Mouse (Mus musculus) liver, postnatal 0 days (tissue): ENCODE results near the gene Pex16.

Experiments used
- CTCF ChIP-seq: sonication (generic); IDR thresholded peaks from 2 replicates; pipeline ENCODE4 v1.5.1; 2016; ENCODE audit warnings: antibody characterized with exemption, low read depth
- EP300 ChIP-seq: IDR thresholded peaks from 2 replicates; pipeline ENCODE4 v1.6.1; 2016; ENCODE audit warnings: antibody characterized with exemption, low read depth, mild to moderate bottlenecking

GRCm38 (mm10) chr2:92371971-92372690 lies 2.3 kb upstream of the Pex16 start:
- TF ChIP-seq EP300 (no peak), CTCF (no peak)
